Mouse (Mus musculus) kidney, postnatal 0 days (tissue): ENCODE measurements around the gene Tfr2. TPM values are rescaled to one million over a fixed set of nuclear protein-coding genes. Genes with fewer than 3 reads are reported as not detected.

Source experiments
- ATAC-seq: fragments of 200-750 bp; cut with Nextera tagmentation; replicated peaks from 2 replicates; pipeline ENCODE4 v1.8.0; 2017; ENCODE audit warnings: low read depth, moderate number of reproducible peaks, moderate TSS enrichment, moderate library complexity; ENCODE audit not compliant: low FRiP score
- DNase-seq: peaks from one replicate; pipeline ENCODE4 v3.0.0-alpha.2; 2016; ENCODE audit warnings: low spot score
- H3K27ac ChIP-seq: fragments of 300-500 bp; sonication (generic); 2 replicates; pipeline ENCODE4 v1.5.1; 2014; ENCODE audit warnings: mild to moderate bottlenecking
- H3K27me3 ChIP-seq: fragments of 300-500 bp; sonication (generic); 2 replicates; pipeline ENCODE4 v1.6.1; 2014; ENCODE audit warnings: low read length, mixed read lengths; ENCODE audit not compliant: insufficient read depth
- H3K36me3 ChIP-seq: fragments of 300-500 bp; sonication (generic); 2 replicates; pipeline ENCODE4 v1.6.1; 2014; ENCODE audit warnings: low read length, mixed read lengths; ENCODE audit not compliant: insufficient read depth
- H3K4me1 ChIP-seq: fragments of 300-500 bp; sonication (generic); replicated peaks from 2 replicates; pipeline ENCODE4 v1.6.1; 2014; ENCODE audit warnings: antibody characterized with exemption, low read length, mixed read lengths; ENCODE audit not compliant: insufficient read depth
- H3K4me2 ChIP-seq: fragments of 300-500 bp; sonication (generic); 2 replicates; pipeline ENCODE4 v1.6.1; 2014; ENCODE audit warnings: mild to moderate bottlenecking, low read length, moderate library complexity, mixed read lengths
- H3K4me3 ChIP-seq: fragments of 300-500 bp; sonication (generic); replicated peaks from 2 replicates; pipeline ENCODE4 v1.5.1; 2014; ENCODE audit warnings: low read depth, low read length
- H3K9ac ChIP-seq: fragments of 300-500 bp; sonication (generic); 2 replicates; pipeline ENCODE4 v1.6.1; 2014; ENCODE audit warnings: low read depth, low read length
- H3K9me3 ChIP-seq: fragments of 300-500 bp; sonication (generic); replicated peaks from 2 replicates; pipeline ENCODE4 v1.6.1; 2016; ENCODE audit warnings: low read length, inconsistent platforms, mixed read lengths
- CTCF ChIP-seq: IDR thresholded peaks from 2 replicates; pipeline ENCODE4 v1.5.1; 2016; ENCODE audit warnings: antibody characterized with exemption, low read depth, mild to moderate bottlenecking, moderate library complexity
- WGBS: fragments of 180-500 bp; shearing (Covaris S2); extraction: QIAGEN DNeasy Blood & Tissue Kit; methylation state at CpG from one replicate; pipeline ENCODE4 v1.1.7; 2014; 5-methylcytosine and 5-hydroxymethylcytosine counted together
- polyA plus RNA-seq: library from polyadenylated mRNA; unstranded; fragments of >200 nt; fragmentation: Nextera tagmentation; extraction: Ambion mirVana; gene quantifications from 2 replicates; pipeline ENCODE4 v1.2.1, GENCODE M21; 2015

Gene Tfr2
- polyA plus RNA-seq, 1 experiment from 2014 or later, result 0.13 TPM

DNA sequence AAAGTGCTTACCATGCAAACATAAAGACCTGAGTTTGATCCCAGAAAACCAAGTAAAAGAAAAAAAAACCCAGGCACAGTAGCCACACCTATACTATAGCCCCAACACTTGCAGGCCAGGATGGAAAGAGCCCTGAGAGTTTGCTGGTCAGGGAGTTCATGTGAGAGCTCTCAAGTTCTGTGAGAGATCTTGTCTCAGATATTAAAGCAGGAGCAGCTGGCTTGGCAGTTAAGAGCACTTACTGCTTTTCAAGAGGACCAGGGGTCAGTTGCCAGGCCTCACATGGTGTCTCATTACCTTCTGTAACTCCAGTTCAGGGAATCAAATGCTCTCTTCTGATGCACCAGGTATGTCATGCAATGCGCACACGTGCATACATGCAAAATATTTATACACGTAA lies 34.9 kb upstream of the Tfr2 start:
- no peak overlapping the region for H3K27ac ChIP-seq
- DNase-seq (no peak), ATAC-seq (no peak)
- H3K27me3 ChIP-seq, result no peaks in the 10 kb centered on the region
- H3K36me3 ChIP-seq, result 0 out of 2 replicates have a peak, but pooled peaks cover under 1% of the 10 kb centered on the region
- no peak for TF ChIP-seq CTCF
- no peaks in the 10 kb centered on the region for H3K9me3 ChIP-seq
- no peak overlapping the region for H3K4me2 ChIP-seq
- WGBS, result 79% methylated on average over 3 of the region's 3 CpGs
- no peak overlapping the region for H3K9ac ChIP-seq
- H3K4me1 ChIP-seq, result peaks cover 7% of the 10 kb centered on the region; the same call in 1 of the 2 replicates
- H3K4me3 ChIP-seq, result no peak overlapping the region

DNA sequence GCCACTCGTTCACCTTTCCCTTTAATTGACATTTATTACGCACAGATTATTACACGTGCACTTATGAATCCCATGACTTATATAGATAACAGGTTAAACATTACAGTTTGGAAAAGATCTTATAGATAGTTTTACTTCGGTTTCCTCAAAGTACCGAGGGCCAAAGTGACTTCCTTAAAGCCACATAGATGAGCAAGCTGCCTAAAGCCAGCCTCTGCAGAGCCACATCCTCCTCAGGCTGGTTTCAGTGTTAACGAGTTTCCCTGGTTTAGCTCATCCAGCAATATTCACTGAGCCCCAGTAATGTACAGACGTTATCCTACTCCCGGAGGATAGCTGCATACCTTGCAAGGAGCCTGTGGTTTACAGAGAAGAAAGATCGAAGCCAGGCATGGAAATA lies 34.3 kb upstream of the Tfr2 start:
- H3K9ac ChIP-seq, result no peak overlapping the region
- no peak for DNase-seq
- no peak for TF ChIP-seq CTCF
- 70% methylated on average over 9 of the region's 9 CpGs for WGBS
- H3K9me3 ChIP-seq, result no peaks in the 10 kb centered on the region
- no peak overlapping the region for H3K4me3 ChIP-seq
- no peak overlapping the region; the same call in 1 of the 2 replicates for H3K27ac ChIP-seq
- H3K36me3 ChIP-seq, result no peaks in the 10 kb centered on the region
- peaks cover 4% of the 10 kb centered on the region; the same call in 1 of the 2 replicates for H3K4me1 ChIP-seq
- no peaks in the 10 kb centered on the region for H3K27me3 ChIP-seq
- ATAC-seq, result no peak
- no peak overlapping the region for H3K4me2 ChIP-seq

- 58% methylated on average over 4 of the region's 4 CpGs for WGBS
- H3K4me2 ChIP-seq, result no peak overlapping the region
- no peaks in the 10 kb centered on the region for H3K4me1 ChIP-seq
- ATAC-seq (no peak), DNase-seq (no peak)
- no peak for TF ChIP-seq CTCF
- no peaks in the 10 kb centered on the region for H3K9me3 ChIP-seq
- no peaks in the 10 kb centered on the region for H3K27me3 ChIP-seq
- H3K27ac ChIP-seq, result no peak overlapping the region
- no peaks in the 10 kb centered on the region for H3K36me3 ChIP-seq
- H3K9ac ChIP-seq, result no peak overlapping the region
- H3K4me3 ChIP-seq, result no peak overlapping the region
Measured at GRCm38 (mm10) chr5:137537461-137537860, 32.2 kb upstream of the Tfr2 start.

- no peak for TF ChIP-seq CTCF
- H3K9ac ChIP-seq, result no peak overlapping the region
- no peaks in the 10 kb centered on the region for H3K27me3 ChIP-seq
- no peaks in the 10 kb centered on the region for H3K36me3 ChIP-seq
- ATAC-seq (no peak), DNase-seq (no peak)
- H3K4me1 ChIP-seq, result no peaks in the 10 kb centered on the region
- no peak overlapping the region for H3K4me3 ChIP-seq
- no peak overlapping the region for H3K4me2 ChIP-seq
- no peaks in the 10 kb centered on the region for H3K9me3 ChIP-seq
- no peak overlapping the region for H3K27ac ChIP-seq
- 63% methylated on average over 7 of the region's 7 CpGs for WGBS
Measured at GRCm38 (mm10) chr5:137539291-137539801, 30.3 kb upstream of the Tfr2 start.

GRCm38 (mm10) chr5:137540991-137541390 lies 28.6 kb upstream of the Tfr2 start:
- H3K4me3 ChIP-seq, result no peak overlapping the region
- no peak overlapping the region for H3K27ac ChIP-seq
- no peak overlapping the region for H3K4me2 ChIP-seq
- 79% methylated on average over 6 of the region's 6 CpGs for WGBS
- ATAC-seq (no peak), DNase-seq (no peak)
- TF ChIP-seq CTCF, result no peak
- H3K36me3 ChIP-seq, result no peaks in the 10 kb centered on the region
- no peaks in the 10 kb centered on the region for H3K27me3 ChIP-seq
- H3K4me1 ChIP-seq, result no peaks in the 10 kb centered on the region
- no peak overlapping the region for H3K9ac ChIP-seq
- H3K9me3 ChIP-seq, result no peaks in the 10 kb centered on the region

DNA sequence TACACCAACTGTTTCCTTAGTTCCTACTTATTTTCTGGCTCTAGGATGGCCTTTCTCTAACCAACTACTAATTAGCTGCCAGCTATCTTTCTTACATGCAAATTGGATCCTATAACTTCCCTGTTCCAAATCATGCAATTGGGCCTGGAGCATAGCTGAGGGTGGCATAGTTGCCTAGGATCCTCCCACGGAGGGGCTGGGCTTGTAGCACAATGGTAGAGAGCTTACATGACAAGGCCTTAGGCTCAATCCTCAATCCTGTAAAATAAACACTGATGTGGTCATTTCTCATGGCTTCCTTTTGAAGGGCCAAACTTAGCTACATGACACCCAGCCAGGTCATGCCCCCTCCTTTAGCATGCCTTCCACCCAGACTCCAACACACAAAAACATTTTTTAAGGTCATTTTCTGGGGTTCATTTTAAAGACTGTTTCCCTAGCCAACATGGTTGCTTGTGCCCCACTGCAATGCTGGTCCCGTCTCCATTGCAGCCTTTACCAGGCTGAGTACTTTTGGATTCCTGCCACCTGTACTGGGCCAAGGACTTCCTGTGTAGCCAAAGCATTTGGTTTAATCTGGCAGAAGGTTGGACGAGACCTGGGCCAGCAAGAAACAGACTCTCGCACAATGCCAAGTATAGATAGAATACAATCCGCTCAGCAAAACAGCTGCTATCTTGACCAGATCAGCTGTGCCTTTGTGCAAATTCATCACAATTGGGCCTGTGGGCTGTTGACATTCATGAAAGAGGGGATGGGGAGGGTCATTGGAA lies 27.7 kb upstream of the Tfr2 start:
- no peaks in the 10 kb centered on the region for H3K27me3 ChIP-seq
- H3K9me3 ChIP-seq, result no peaks in the 10 kb centered on the region
- H3K27ac ChIP-seq, result no peak overlapping the region
- no peak overlapping the region for H3K9ac ChIP-seq
- no peak overlapping the region for H3K4me2 ChIP-seq
- DNase-seq, result no peak
- no peaks in the 10 kb centered on the region for H3K36me3 ChIP-seq
- H3K4me1 ChIP-seq, result no peaks in the 10 kb centered on the region
- ATAC-seq, result no peak
- TF ChIP-seq CTCF, result no peak
- WGBS, result 68% methylated on average over 5 of the region's 5 CpGs
- H3K4me3 ChIP-seq, result no peak overlapping the region
